Mouse (Mus musculus) midbrain, embryonic 11.5 days (tissue): ENCODE measurements around the gene Pik3ip1. TPM values are rescaled to one million over a fixed set of nuclear protein-coding genes. Genes with fewer than 3 reads are reported as not detected.

Source experiments
- ATAC-seq: fragments of 200-750 bp; cut with Nextera tagmentation; 2 replicates; pipeline ENCODE4 v1.8.0; 2017; ENCODE audit warnings: moderate TSS enrichment, moderate library complexity; ENCODE audit not compliant: low FRiP score
- DNase-seq: peaks from one replicate; pipeline ENCODE4 v3.0.0; 2015; ENCODE audit warnings: low spot score; ENCODE audit errors: missing footprints
- H3K27ac ChIP-seq: fragments of 300-500 bp; sonication (generic); 2 replicates; pipeline ENCODE4 v1.5.1; 2014; ENCODE audit warnings: low read depth, low read length
- H3K27me3 ChIP-seq: fragments of 300-500 bp; sonication (generic); 2 replicates; pipeline ENCODE4 v1.6.1; 2014; ENCODE audit warnings: mild to moderate bottlenecking, low read length, moderate library complexity, mixed read lengths; ENCODE audit not compliant: control insufficient read depth, insufficient read depth
- H3K36me3 ChIP-seq: fragments of 300-500 bp; sonication (generic); 2 replicates; pipeline ENCODE4 v1.6.1; 2014; ENCODE audit warnings: mild to moderate bottlenecking, low read length, moderate library complexity, mixed read lengths; ENCODE audit not compliant: control insufficient read depth, insufficient read depth
- H3K4me1 ChIP-seq: fragments of 300-500 bp; sonication (generic); 2 replicates; pipeline ENCODE4 v1.6.1; 2014; ENCODE audit warnings: low read length; ENCODE audit not compliant: control insufficient read depth, insufficient read depth
- H3K4me2 ChIP-seq: fragments of 300-500 bp; sonication (generic); 2 replicates; pipeline ENCODE4 v1.6.1; 2014; ENCODE audit warnings: mild to moderate bottlenecking, moderate library complexity
- H3K4me3 ChIP-seq: fragments of 300-500 bp; sonication (generic); 2 replicates; pipeline ENCODE4 v1.5.1; 2014; ENCODE audit warnings: low read depth, low read length
- H3K9ac ChIP-seq: fragments of 300-500 bp; sonication (generic); 2 replicates; pipeline ENCODE4 v1.6.1; 2014; ENCODE audit warnings: low read length
- H3K9me3 ChIP-seq: fragments of 300-500 bp; sonication (generic); 2 replicates; pipeline ENCODE4 v1.6.1; 2016; ENCODE audit warnings: low read length; ENCODE audit not compliant: control insufficient read depth
- WGBS: fragments of 180-500 bp; shearing (Covaris S2); extraction: QIAGEN DNeasy Blood & Tissue Kit; methylation state at CpG from one replicate; pipeline ENCODE4 v1.1.7; 2014; 5-methylcytosine and 5-hydroxymethylcytosine counted together
- polyA plus RNA-seq: library from polyadenylated mRNA; unstranded; fragments of >200 nt; fragmentation: Nextera tagmentation; extraction: Ambion mirVana; gene quantifications from 2 replicates; pipeline ENCODE4 v1.2.1, GENCODE M21; 2014

The Pik3ip1 gene
- polyA plus RNA-seq, 1 experiment from 2014 or later = 12.1 TPM

DNA sequence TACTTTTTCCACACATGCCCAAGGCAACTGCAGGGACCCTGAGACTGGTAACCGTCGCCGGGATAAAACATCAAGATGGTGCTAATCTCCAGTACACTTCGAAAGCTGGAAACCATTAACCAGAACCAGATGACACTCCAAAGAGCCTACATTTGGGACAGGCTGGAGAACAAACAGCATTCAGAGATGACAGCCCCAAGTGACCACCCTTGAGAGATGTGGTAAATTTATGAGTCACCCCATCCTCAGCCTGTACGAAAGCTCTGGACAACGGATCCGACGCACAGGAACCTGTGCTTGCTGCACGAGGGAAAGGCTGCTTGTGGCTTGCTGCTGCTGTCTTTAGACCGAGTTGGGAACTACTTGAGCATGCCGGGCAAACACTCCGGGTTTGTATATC lies 44.5 kb downstream of the Pik3ip1 start:
- Histone ChIP-seq H3K27me3 (no peaks in the 10 kb centered on the region), H3K4me3 (no peak overlapping the region), H3K4me1 (peaks cover 22% of the 10 kb centered on the region), H3K27ac (peak overlapping the region; percentile 55), H3K9ac (peak overlapping the region; percentile 39; the same call in 1 of the 2 replicates), H3K4me2 (no peak overlapping the region), H3K9me3 (no peaks in the 10 kb centered on the region), H3K36me3 (no peaks in the 10 kb centered on the region)
- DNase-seq (no peak), ATAC-seq (no peak)
- WGBS = 76% methylated on average over 12 of the region's 12 CpGs

DNA sequence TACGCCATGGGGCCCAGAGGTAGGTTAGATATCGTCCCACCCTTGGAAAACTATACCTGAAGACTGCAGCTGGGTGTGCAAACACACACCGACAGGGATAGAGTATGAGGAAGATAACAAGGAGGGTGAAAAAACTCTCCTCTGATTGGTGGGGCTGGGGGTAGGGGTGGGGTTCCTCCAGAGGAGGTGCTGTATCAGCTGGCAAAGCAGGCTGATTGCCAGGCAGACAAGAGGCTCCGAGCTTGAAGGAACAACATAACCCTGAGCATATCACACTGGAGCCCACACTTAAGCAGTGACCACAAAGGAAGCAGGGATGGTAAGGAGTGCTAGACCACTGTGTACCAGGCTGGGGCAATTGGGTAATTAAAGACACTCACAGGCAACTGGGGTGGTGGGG lies 49.2 kb downstream of the Pik3ip1 start:
- Histone ChIP-seq H3K4me1 (peaks cover 2% of the 10 kb centered on the region; the same call in 1 of the 2 replicates), H3K4me3 (no peak overlapping the region), H3K27ac (no peak overlapping the region), H3K9me3 (no peaks in the 10 kb centered on the region), H3K27me3 (no peaks in the 10 kb centered on the region), H3K4me2 (no peak overlapping the region), H3K9ac (no peak overlapping the region), H3K36me3 (peaks cover 2% of the 10 kb centered on the region; the same call in 1 of the 2 replicates)
- 85% methylated on average over 4 of the region's 4 CpGs for WGBS
- no peak for DNase-seq
- no peak for ATAC-seq

DNA sequence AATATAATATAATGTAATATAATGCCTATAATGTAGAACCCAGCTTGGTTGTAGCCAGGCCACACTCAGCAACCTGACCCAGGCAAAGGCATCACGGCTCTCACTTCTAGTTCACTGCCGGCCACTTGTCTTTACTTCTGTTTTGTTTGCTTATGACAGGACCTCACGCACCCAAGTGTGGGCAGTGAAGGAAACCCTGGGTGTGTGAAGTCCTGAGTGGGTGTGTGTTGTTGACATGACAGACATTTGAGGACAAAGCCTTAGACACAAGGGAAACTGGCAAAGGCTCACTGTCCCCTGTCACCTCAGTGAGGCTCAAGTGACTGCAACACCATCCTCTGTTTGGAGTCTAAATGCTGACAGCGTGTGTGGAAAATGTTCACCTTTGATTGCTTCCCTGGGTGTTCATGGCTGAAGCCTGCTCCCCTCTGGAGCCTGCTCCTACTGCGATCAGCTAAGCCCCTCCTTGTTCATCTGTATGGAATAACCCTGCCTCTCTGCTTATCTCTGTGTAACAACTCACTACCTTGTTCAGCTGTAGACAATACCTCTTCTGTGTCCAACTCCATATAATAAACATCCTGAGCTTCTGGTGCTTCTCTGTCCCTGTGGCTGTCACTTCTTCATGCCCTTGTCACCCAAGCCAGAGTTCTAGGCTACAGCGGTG lies 51.1 kb downstream of the Pik3ip1 start:
- Histone ChIP-seq H3K9me3 (no peaks in the 10 kb centered on the region), H3K4me3 (no peak overlapping the region), H3K36me3 (peaks cover 2% of the 10 kb centered on the region; the same call in 1 of the 2 replicates), H3K27ac (no peak overlapping the region), H3K27me3 (no peaks in the 10 kb centered on the region), H3K4me2 (no peak overlapping the region), H3K9ac (no peak overlapping the region), H3K4me1 (no peaks in the 10 kb centered on the region)
- DNase-seq = no peak
- ATAC-seq = no peak
- WGBS = 93% methylated on average over 6 of the region's 6 CpGs

- H3K27ac ChIP-seq = no peak overlapping the region
- H3K4me1 ChIP-seq = no peaks in the 10 kb centered on the region
- DNase-seq = no peak
- no peak overlapping the region for H3K9ac ChIP-seq
- peaks cover 2% of the 10 kb centered on the region; the same call in 1 of the 2 replicates for H3K36me3 ChIP-seq
- ATAC-seq = no peak
- no peak overlapping the region for H3K4me2 ChIP-seq
- WGBS = 84% methylated on average over 5 of the region's 5 CpGs
- no peak overlapping the region for H3K4me3 ChIP-seq
- H3K27me3 ChIP-seq = no peaks in the 10 kb centered on the region
- no peaks in the 10 kb centered on the region for H3K9me3 ChIP-seq
These were observed 52.7 kb downstream of the Pik3ip1 start for GRCm38 (mm10) chr11:3382602-3383594.

- peak; percentile 98 for DNase-seq
- peak; percentile 76; the same call in 1 of the 2 replicates for ATAC-seq
- WGBS = 34% methylated on average over 4 of the region's 4 CpGs
- peaks cover 2% of the 10 kb centered on the region; the same call in 1 of the 2 replicates for H3K36me3 ChIP-seq
- no peak overlapping the region for H3K4me3 ChIP-seq
- no peak overlapping the region for H3K9ac ChIP-seq
- H3K9me3 ChIP-seq = no peaks in the 10 kb centered on the region
- H3K27me3 ChIP-seq = no peaks in the 10 kb centered on the region
- no peak overlapping the region for H3K4me2 ChIP-seq
- H3K27ac ChIP-seq = no peak overlapping the region
- H3K4me1 ChIP-seq = no peaks in the 10 kb centered on the region
These were observed 56.8 kb downstream of the Pik3ip1 start for GRCm38 (mm10) chr11:3386941-3387368.

DNA sequence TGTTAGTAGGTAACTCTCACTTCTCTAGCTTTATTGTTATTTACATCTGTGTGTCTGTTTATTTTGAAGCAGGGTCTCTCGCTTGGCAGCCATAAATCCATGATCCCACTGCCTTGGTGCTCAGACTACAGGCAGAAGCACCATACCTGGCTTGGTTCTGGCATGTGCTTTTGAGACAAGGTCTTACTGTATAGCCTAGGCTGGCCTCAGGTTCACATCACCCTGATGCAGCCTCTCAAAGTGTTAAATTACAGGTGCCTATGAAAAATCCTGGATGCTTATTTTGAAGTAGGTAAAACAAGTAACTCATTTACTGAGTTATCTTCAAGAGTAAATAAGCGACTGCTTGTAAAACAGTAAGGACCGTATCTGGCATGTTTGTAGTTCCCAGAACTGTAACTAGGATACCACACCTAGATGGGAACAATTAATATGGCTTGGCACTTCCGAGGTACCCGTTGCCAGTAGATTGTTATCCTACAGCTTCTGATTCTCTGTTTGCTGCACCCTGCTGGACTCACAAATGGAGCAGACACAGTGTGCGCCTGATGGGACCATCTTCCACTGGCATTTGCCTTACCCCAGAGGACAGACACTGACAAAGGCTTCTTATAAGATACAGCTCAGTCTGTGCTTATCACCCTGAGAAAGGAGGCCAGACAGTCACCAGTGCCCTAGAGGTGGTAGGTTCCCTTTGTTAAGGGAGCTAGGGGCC lies 57.4 kb downstream of the Pik3ip1 start:
- Histone ChIP-seq H3K4me2 (no peak overlapping the region), H3K9ac (no peak overlapping the region), H3K4me1 (no peaks in the 10 kb centered on the region), H3K4me3 (no peak overlapping the region), H3K27me3 (no peaks in the 10 kb centered on the region), H3K27ac (no peak overlapping the region), H3K36me3 (peaks cover 2% of the 10 kb centered on the region; the same call in 1 of the 2 replicates), H3K9me3 (no peaks in the 10 kb centered on the region)
- no peak for DNase-seq
- WGBS = 89% methylated on average over 6 of the region's 6 CpGs
- no peak for ATAC-seq

GRCm38 (mm10) chr11:3389996-3390395 lies 59.8 kb downstream of the Pik3ip1 start:
- Histone ChIP-seq H3K9me3 (no peaks in the 10 kb centered on the region), H3K9ac (no peak overlapping the region), H3K4me1 (no peaks in the 10 kb centered on the region), H3K4me3 (no peak overlapping the region), H3K4me2 (no peak overlapping the region), H3K27me3 (no peaks in the 10 kb centered on the region), H3K27ac (no peak overlapping the region), H3K36me3 (no peaks in the 10 kb centered on the region)
- WGBS = 74% methylated on average over 5 of the region's 5 CpGs
- DNase-seq (no peak), ATAC-seq (no peak)

- no peak overlapping the region for H3K4me2 ChIP-seq
- no peaks in the 10 kb centered on the region for H3K9me3 ChIP-seq
- 91% methylated on average over 5 of the region's 5 CpGs for WGBS
- ATAC-seq (no peak), DNase-seq (no peak)
- no peaks in the 10 kb centered on the region for H3K4me1 ChIP-seq
- no peaks in the 10 kb centered on the region for H3K36me3 ChIP-seq
- H3K4me3 ChIP-seq = no peak overlapping the region
- H3K9ac ChIP-seq = no peak overlapping the region
- no peak overlapping the region for H3K27ac ChIP-seq
- H3K27me3 ChIP-seq = no peaks in the 10 kb centered on the region
These were observed 60.6 kb downstream of the Pik3ip1 start for GRCm38 (mm10) chr11:3390789-3391188.
